Mouse (Mus musculus): ENCODE measurements around the gene Hao1. TPM values are rescaled to one million over a fixed set of nuclear protein-coding genes. Genes with fewer than 3 reads are reported as not detected.

The Hao1 gene
- total RNA-seq, 1 experiment, result not detected

- in situ Hi-C loops (cut with MboI; ENCODE audit: low sequenced_read_pairs in 2 of 2, unreplicated experiment in 2 of 2), result no loop called here
- Histone ChIP-seq H3K4me1 (ENCODE audit: control insufficient read depth in 2 of 2, insufficient read depth in 2 of 2, low read length in 2 of 2, poor library complexity in 1 of 2) (0 out of 4 replicates have a peak, but pooled peaks cover 0 to 1% of the 10 kb centered on the region in 2 experiments), H3K36me3 (ENCODE audit: control insufficient read depth, insufficient read depth, low read length, poor library complexity, severe bottlenecking) (no peaks in the 10 kb centered on the region), H3K27ac (ENCODE audit: insufficient read depth, low read depth, low read length, poor library complexity, severe bottlenecking) (no peak overlapping the region), H3K9me3 (ENCODE audit: control insufficient read depth, insufficient read depth, low read depth, low read length) (no peaks in the 10 kb centered on the region), H3K4me3 (ENCODE audit: insufficient read depth in 1 of 2, low read depth in 1 of 2, low read length in 2 of 2, poor library complexity in 1 of 2, severe bottlenecking in 1 of 2) (no peak overlapping the region), H3K9ac (ENCODE audit: insufficient read depth, low read depth, low read length, poor library complexity, severe bottlenecking) (no peak overlapping the region)
- DNase-seq (ENCODE audit: low read depth, low spot score), result no peak
- TF ChIP-seq ZC3H11A (IDR thresholded peaks at IDR 0.05; ENCODE audit: borderline replicate concordance, low read depth, low read length), result no peak
- TF ChIP-seq HCFC1 (IDR thresholded peaks at IDR 0.05; ENCODE audit: borderline replicate concordance, insufficient read depth, low read length), result no peak
- no peak for TF ChIP-seq ZNF384 (IDR thresholded peaks at IDR 0.05; ENCODE audit: low read depth, low read length)
- no peak for TF ChIP-seq CHD2 (IDR thresholded peaks at IDR 0.05; ENCODE audit: low read depth, low read length)
- no peak for TF ChIP-seq MAFK (IDR thresholded peaks at IDR 0.05; ENCODE audit: insufficient read depth, low read depth, low read length)
Observed at GRCm38 (mm10) chr2:134543501-134543900, 10.7 kb downstream of the Hao1 start.

- Histone ChIP-seq H3K9me3 (ENCODE audit: control insufficient read depth, insufficient read depth, low read depth, low read length) (no peaks in the 10 kb centered on the region), H3K4me1 (ENCODE audit: control insufficient read depth in 2 of 2, insufficient read depth in 2 of 2, low read length in 2 of 2, poor library complexity in 1 of 2) (0 out of 4 replicates have a peak, but pooled peaks cover 0 to 1% of the 10 kb centered on the region in 2 experiments), H3K27ac (ENCODE audit: insufficient read depth, low read depth, low read length, poor library complexity, severe bottlenecking) (no peak overlapping the region), H3K4me3 (ENCODE audit: insufficient read depth in 1 of 2, low read depth in 1 of 2, low read length in 2 of 2, poor library complexity in 1 of 2, severe bottlenecking in 1 of 2) (no peak overlapping the region), H3K9ac (ENCODE audit: insufficient read depth, low read depth, low read length, poor library complexity, severe bottlenecking) (no peak overlapping the region), H3K36me3 (ENCODE audit: control insufficient read depth, insufficient read depth, low read length, poor library complexity, severe bottlenecking) (no peaks in the 10 kb centered on the region)
- TF ChIP-seq ZC3H11A (IDR thresholded peaks at IDR 0.05; ENCODE audit: borderline replicate concordance, low read depth, low read length), result no peak
- TF ChIP-seq MAFK (IDR thresholded peaks at IDR 0.05; ENCODE audit: insufficient read depth, low read depth, low read length), result no peak
- TF ChIP-seq ZNF384 (IDR thresholded peaks at IDR 0.05; ENCODE audit: low read depth, low read length), result no peak
- TF ChIP-seq HCFC1 (IDR thresholded peaks at IDR 0.05; ENCODE audit: borderline replicate concordance, insufficient read depth, low read length), result no peak
- no peak for TF ChIP-seq CHD2 (IDR thresholded peaks at IDR 0.05; ENCODE audit: low read depth, low read length)
- in situ Hi-C loops (cut with MboI; ENCODE audit: low sequenced_read_pairs in 2 of 2, unreplicated experiment in 2 of 2), result no loop called here
- DNase-seq (ENCODE audit: low read depth, low spot score), result no peak
Observed at GRCm38 (mm10) chr2:134541019-134541418, 13.1 kb downstream of the Hao1 start.

- Histone ChIP-seq H3K36me3 (ENCODE audit: control insufficient read depth, insufficient read depth, low read length, poor library complexity, severe bottlenecking) (no peaks in the 10 kb centered on the region), H3K4me1 (ENCODE audit: control insufficient read depth in 2 of 2, insufficient read depth in 2 of 2, low read length in 2 of 2, poor library complexity in 1 of 2) (0 out of 4 replicates have a peak, but pooled peaks cover 0 to 1% of the 10 kb centered on the region in 2 experiments), H3K4me3 (ENCODE audit: insufficient read depth in 1 of 2, low read depth in 1 of 2, low read length in 2 of 2, poor library complexity in 1 of 2, severe bottlenecking in 1 of 2) (no peak overlapping the region), H3K9me3 (ENCODE audit: control insufficient read depth, insufficient read depth, low read depth, low read length) (no peaks in the 10 kb centered on the region), H3K9ac (ENCODE audit: insufficient read depth, low read depth, low read length, poor library complexity, severe bottlenecking) (no peak overlapping the region), H3K27ac (ENCODE audit: insufficient read depth, low read depth, low read length, poor library complexity, severe bottlenecking) (no peak overlapping the region)
- no peak for DNase-seq (ENCODE audit: low read depth, low spot score)
- no peak for TF ChIP-seq ZNF384 (IDR thresholded peaks at IDR 0.05; ENCODE audit: low read depth, low read length)
- TF ChIP-seq CHD2 (IDR thresholded peaks at IDR 0.05; ENCODE audit: low read depth, low read length), result no peak
- TF ChIP-seq HCFC1 (IDR thresholded peaks at IDR 0.05; ENCODE audit: borderline replicate concordance, insufficient read depth, low read length), result no peak
- TF ChIP-seq ZC3H11A (IDR thresholded peaks at IDR 0.05; ENCODE audit: borderline replicate concordance, low read depth, low read length), result no peak
- TF ChIP-seq MAFK (IDR thresholded peaks at IDR 0.05; ENCODE audit: insufficient read depth, low read depth, low read length), result no peak
- in situ Hi-C loops (cut with MboI; ENCODE audit: low sequenced_read_pairs in 2 of 2, unreplicated experiment in 2 of 2), result no loop called here
Observed at GRCm38 (mm10) chr2:134538451-134538850, 15.7 kb downstream of the Hao1 start.

GRCm38 (mm10) chr2:134528122-134528810 is 25.9 kb downstream of the Hao1 start:
- DNase-seq (ENCODE audit: low read depth, low spot score), result no peak
- Histone ChIP-seq H3K4me3 (ENCODE audit: insufficient read depth in 1 of 2, low read depth in 1 of 2, low read length in 2 of 2, poor library complexity in 1 of 2, severe bottlenecking in 1 of 2) (no peak overlapping the region), H3K4me1 (ENCODE audit: control insufficient read depth in 2 of 2, insufficient read depth in 2 of 2, low read length in 2 of 2, poor library complexity in 1 of 2) (no peaks in the 10 kb centered on the region), H3K9me3 (ENCODE audit: control insufficient read depth, insufficient read depth, low read depth, low read length) (no peaks in the 10 kb centered on the region), H3K27ac (ENCODE audit: insufficient read depth, low read depth, low read length, poor library complexity, severe bottlenecking) (no peak overlapping the region), H3K9ac (ENCODE audit: insufficient read depth, low read depth, low read length, poor library complexity, severe bottlenecking) (no peak overlapping the region), H3K36me3 (ENCODE audit: control insufficient read depth, insufficient read depth, low read length, poor library complexity, severe bottlenecking) (no peaks in the 10 kb centered on the region)
- TF ChIP-seq ZC3H11A (IDR thresholded peaks at IDR 0.05; ENCODE audit: borderline replicate concordance, low read depth, low read length) (no peak), HCFC1 (IDR thresholded peaks at IDR 0.05; ENCODE audit: borderline replicate concordance, insufficient read depth, low read length) (no peak), CHD2 (IDR thresholded peaks at IDR 0.05; ENCODE audit: low read depth, low read length) (no peak), MAFK (IDR thresholded peaks at IDR 0.05; ENCODE audit: insufficient read depth, low read depth, low read length) (no peak), ZNF384 (IDR thresholded peaks at IDR 0.05; ENCODE audit: low read depth, low read length) (no peak)
- in situ Hi-C loops (cut with MboI; ENCODE audit: low sequenced_read_pairs in 2 of 2, unreplicated experiment in 2 of 2), result no loop called here
